In genomic region chr19:28818286-28818685, GRCm38 (mm10) we compare ENCODE assay signal across 19 mouse cellular contexts. TPM values are rescaled to one million over a fixed set of nuclear protein-coding genes. Genes with fewer than 3 reads are reported as not detected.
A peak's percentile ranks its signal among the peaks of the same experiment; 100 is the strongest.
DNase-seq lines count a peak whose midpoint lies in the region; ATAC-seq and TF ChIP-seq lines count a peak whose summit lies in the region.
"Had no signal": no experiment of that assay in that cellular context is flagged by ENCODE, and none has a peak within 500 bp of the region (broad histone marks: within the 10 kb centered on the region; RNA-seq: fewer than 3 reads in every experiment).

No protein-coding gene starts in this region.

- H3K9me3 ChIP-seq in lung, postnatal 0 days (ENCODE audit: low read length): no peaks in the 10 kb centered on the region
- H3K9me3 ChIP-seq: embryonic facial prominence, embryonic 13.5 days; G1E; liver, embryonic 12.5 days; midbrain, embryonic 12.5 days had no signal

- no peak for TF ChIP-seq POLR2A in myocyte (IDR thresholded peaks at IDR 0.05; ENCODE audit: insufficient read length, low read depth)

- H3K27ac ChIP-seq in lung, postnatal 0 days (ENCODE audit: low read length): no peak overlapping the region
- no peak overlapping the region for H3K27ac ChIP-seq in gastrocnemius, adult 2 months
- H3K27ac ChIP-seq: embryonic facial prominence, embryonic 13.5 days; layer of hippocampus, adult 2 months; liver, embryonic 12.5 days; midbrain, embryonic 12.5 days had no signal

- no peaks in the 10 kb centered on the region for H3K79me2 ChIP-seq in myocyte (ENCODE audit: control insufficient read depth, insufficient read depth)

- H3K4me2 ChIP-seq in lung, postnatal 0 days (replicated peaks; ENCODE audit: low read depth, low read length): no peak overlapping the region
- no peak overlapping the region for H3K4me2 ChIP-seq in myocyte (ENCODE audit: low read depth)
- H3K4me2 ChIP-seq: embryonic facial prominence, embryonic 13.5 days; heart, embryonic 11.5 days; liver, embryonic 12.5 days; midbrain, embryonic 12.5 days had no signal

- no peak overlapping the region for H3K4me3 ChIP-seq in lung, postnatal 0 days (ENCODE audit: low read depth, low read length)
- no peak overlapping the region for H3K4me3 ChIP-seq in myocyte
- H3K4me3 ChIP-seq in gastrocnemius, adult 2 months: no peak overlapping the region
- H3K4me3 ChIP-seq: embryonic facial prominence, embryonic 13.5 days; layer of hippocampus, adult 2 months; liver, embryonic 12.5 days; midbrain, embryonic 12.5 days had no signal

- ATAC-seq in lung, postnatal 0 days: no peak
- ATAC-seq: intestine, postnatal 0 days; liver, embryonic 12.5 days had no signal

- WGBS in lung, postnatal 0 days: 68% methylated on average over 4 of the region's 4 CpGs

- no peaks in the 10 kb centered on the region for H3K27me3 ChIP-seq in lung, postnatal 0 days (replicated peaks; ENCODE audit: insufficient read depth, low read length)
- no peaks in the 10 kb centered on the region for H3K27me3 ChIP-seq in myocyte (ENCODE audit: control insufficient read depth, insufficient read depth, insufficient read length)
- H3K27me3 ChIP-seq: embryonic facial prominence, embryonic 13.5 days; liver, embryonic 12.5 days; midbrain, embryonic 12.5 days had no signal

- H3K36me3 ChIP-seq in lung, postnatal 0 days (ENCODE audit: insufficient read depth, low read length): no peaks in the 10 kb centered on the region
- no peaks in the 10 kb centered on the region for H3K36me3 ChIP-seq in myocyte (ENCODE audit: control insufficient read depth, insufficient read depth)
- H3K36me3 ChIP-seq: embryonic facial prominence, embryonic 13.5 days; G1E; liver, embryonic 12.5 days; midbrain, embryonic 12.5 days had no signal

- no peak for TF ChIP-seq EP300 in lung, postnatal 0 days (IDR thresholded peaks at IDR 0.05)

- TF ChIP-seq CTCF in lung, postnatal 0 days (IDR thresholded peaks at IDR 0.05): no peak
- TF ChIP-seq CTCF in gastrocnemius, adult 2 months (IDR thresholded peaks at IDR 0.05): no peak

- intact Hi-C loops in gastrocnemius, adult 2 months (cut with DNase I): no loop called here

- DNase-seq in embryo, embryonic 10 days (ENCODE audit: low spot score): peak; percentile 69
- no peak for DNase-seq in embryo, embryonic 9.5 days (ENCODE audit: extremely low spot score)
- DNase-seq in lung, postnatal 10 days: peak; percentile 6
- DNase-seq in lung, postnatal 0 days (ENCODE audit: low spot score): no peak
- DNase-seq in embryo, embryonic 11 days: peak; percentile 60
- no peak for DNase-seq in gastrocnemius, adult 2 months
- DNase-seq in urinary bladder, postnatal 25 days (ENCODE audit: low spot score): no peak
- DNase-seq: B cell, adult 2 months; cerebellum, adult 8-10 months; lung, postnatal 14 days; thymus, postnatal 4 days had no signal

- H3ac ChIP-seq in myocyte (ENCODE audit: control insufficient read depth, insufficient read length): no peak overlapping the region

- no peak overlapping the region for H3K9ac ChIP-seq in lung, postnatal 0 days (replicated peaks; ENCODE audit: low read depth)
- H3K9ac ChIP-seq: embryonic facial prominence, embryonic 13.5 days; liver, embryonic 12.5 days; midbrain, embryonic 12.5 days had no signal

- H3K4me1 ChIP-seq in lung, postnatal 0 days (ENCODE audit: insufficient read depth, low read depth, low read length): no peaks in the 10 kb centered on the region
- H3K4me1 ChIP-seq: embryonic facial prominence, embryonic 13.5 days; liver, embryonic 12.5 days; midbrain, embryonic 12.5 days had no signal

TF ChIP-seq in myocyte, 11 proteins besides CTCF, POLR2A, EP300 and RAD21:
- TF ChIP-seq USF1 (IDR thresholded peaks at IDR 0.05; ENCODE audit: low read depth) (no peak), REST (IDR thresholded peaks at IDR 0.05; ENCODE audit: insufficient read depth, insufficient read length) (peak; percentile 81), CEBPB (IDR thresholded peaks at IDR 0.05; ENCODE audit: insufficient read depth, poor library complexity, severe bottlenecking) (no peak), TCF12 (IDR thresholded peaks at IDR 0.05; ENCODE audit: insufficient read depth, poor library complexity, severe bottlenecking) (no peak), E2F4 (IDR thresholded peaks at IDR 0.05; ENCODE audit: insufficient read depth) (no peak)

RNA-seq across cellular contexts. Expression of gene Slc1a1, which starts 16.6 kb away (rescaled TPM):
- polyA plus RNA-seq in lung, postnatal 0 days (2015; fragmentation: Nextera tagmentation; extraction: Ambion mirVana): 13.0 and 13.2 TPM in 2 replicates
- not detected for polyA plus RNA-seq in myocyte (2012; fragmentation: generic; extraction: Trizol)
- total RNA-seq in gastrocnemius, adult 2 months (2021): 1 to 10 TPM; 1.3 to 4.2 TPM
- polyA plus RNA-seq: G1E had no signal

Comparison
In these comparisons a context has a peak if more than half of its experiments do, and no peak if none do; other contexts are left out.
1. DNase-seq: peak in embryo, embryonic 10 days (single experiment), lung, postnatal 10 days (single experiment) and embryo, embryonic 11 days (single experiment); none in embryo, embryonic 9.5 days (single experiment), lung, postnatal 0 days (single experiment), gastrocnemius, adult 2 months (single experiment) and urinary bladder, postnatal 25 days (single experiment).
2. RNA of gene Slc1a1, which starts 16.6 kb away (polyA plus RNA-seq): 13.0 to 13.2 TPM in lung, postnatal 0 days; not detected in myocyte (single experiment); every median in the first group is over 10 times any median in the second.